Mouse (Mus musculus): ENCODE measurements around the gene Cacnb1. TPM values are rescaled to one million over a fixed set of nuclear protein-coding genes. Genes with fewer than 3 reads are reported as not detected.

Gene Cacnb1
- total RNA-seq (2023) = 1 to 10 TPM; 1.4 to 1.5 TPM

GRCm38 (mm10) chr11:98022555-98023371 is at the start of gene Cacnb1:
Cacnb1 (minus strand) TSS chr11:98023034.

GRCm38 (mm10) chr11:98052989-98053834 is 30.4 kb upstream of the Cacnb1 start, which contains the start of gene Stac2:
Stac2 (minus strand) TSS chr11:98053462.

GRCm38 (mm10) chr11:98026570-98027296 is 3.9 kb upstream of the Cacnb1 start, which contains the start of gene Rpl19:
Rpl19 (plus strand) TSS chr11:98026710.

GRCm38 (mm10) chr11:97995564-97996288 is 27.1 kb downstream of the Cacnb1 start, which contains the start of gene Arl5c:
Arl5c (minus strand) TSS chr11:97996181.

GRCm38 (mm10) chr11:97985727-97986677 is 36.8 kb downstream of the Cacnb1 start, which contains the start of gene Plxdc1:
Plxdc1 (minus strand) TSS chr11:97986444.

Other genes starting within 250 kb of the Cacnb1 start
- not detected for gene 1700001P01Rik, start 247.1 kb downstream of the Cacnb1 start, total RNA-seq (2023)
- 100 to 1,000 TPM; 609 to 647 TPM for gene Rpl23, start 240.6 kb downstream of the Cacnb1 start, total RNA-seq (2023)
- gene Lasp1, start 224.0 kb downstream of the Cacnb1 start, total RNA-seq (2023) = 100 to 1,000 TPM; 326 to 330 TPM
- under 1 TPM; 0.70 to 0.90 TPM for gene B230217C12Rik, start 182.3 kb downstream of the Cacnb1 start, total RNA-seq (2023)
- gene Fbxo47, start 138.9 kb downstream of the Cacnb1 start, total RNA-seq (2023) = under 1 TPM in 1 of 2 experiments, not detected in 1; 0.72 TPM
- 10 to 100 TPM; 10.2 to 11.1 TPM for gene Plxdc1, start 36.6 kb downstream of the Cacnb1 start, total RNA-seq (2023)
- gene Arl5c, start 26.9 kb downstream of the Cacnb1 start, total RNA-seq (2023) = 10 to 100 TPM; 25.0 to 28.2 TPM
- gene Rpl19, start 3.7 kb upstream of the Cacnb1 start, total RNA-seq (2023) = 100 to 1,000 TPM; 699 to 703 TPM
- gene Stac2, start 30.4 kb upstream of the Cacnb1 start, total RNA-seq (2023) = not detected
- 10 to 100 TPM; 25.3 to 28.0 TPM for gene Fbxl20, start 127.4 kb upstream of the Cacnb1 start, total RNA-seq (2023)
- gene Med1, start 170.3 kb upstream of the Cacnb1 start, total RNA-seq (2023) = 10 to 100 TPM; 34.2 to 40.5 TPM
- 10 to 100 TPM; 69.7 to 77.0 TPM for gene Cdk12, start 180.0 kb upstream of the Cacnb1 start, total RNA-seq (2023)